Mouse (Mus musculus) embryonic fibroblast, embryonic 13.5 days (primary cell): Measurements from ENCODE around the gene Elk1.

Experiments used
- CTCF ChIP-seq: IDR thresholded peaks from 2 replicates; pipeline ENCODE4 v1.5.1; 2011; ENCODE audit warnings: mild to moderate bottlenecking, control low read depth, low read length, moderate library complexity, borderline replicate concordance; ENCODE audit not compliant: insufficient read depth
- POLR2A ChIP-seq: IDR thresholded peaks from 2 replicates; pipeline ENCODE4 v1.6.1; 2011; ENCODE audit warnings: low read depth, mild to moderate bottlenecking, control low read depth, low read length, moderate library complexity

GRCm38 (mm10) chrX:20931963-20932362 is 18.4 kb downstream of the Elk1 start:
- TF ChIP-seq POLR2A: no peak
- TF ChIP-seq CTCF: no peak
